Mouse (Mus musculus): ENCODE results near the gene Anks1.

The Anks1 gene

GRCm38 (mm10) chr17:28087430-28087829 lies 178.3 kb downstream of the Anks1 start:
- in situ Hi-C loops (cut with MboI, MseI) = no loop called here

- in situ Hi-C loops (cut with MboI, MseI) = no loop called here
These were observed 179.6 kb downstream of the Anks1 start for GRCm38 (mm10) chr17:28088718-28089117.

- in situ Hi-C loops (cut with MboI, MseI) = no loop called here
These were observed 183.2 kb downstream of the Anks1 start for GRCm38 (mm10) chr17:28092297-28092696.

- in situ Hi-C loops (cut with MboI, MseI) = no loop called here
These were observed 184.7 kb downstream of the Anks1 start for GRCm38 (mm10) chr17:28093837-28094236.

- in situ Hi-C loops (cut with MboI, MseI) = no loop called here
These were observed 187.3 kb downstream of the Anks1 start for GRCm38 (mm10) chr17:28096418-28096817.

- in situ Hi-C loops (cut with MboI, MseI) = no loop called here
These were observed 188.2 kb downstream of the Anks1 start for GRCm38 (mm10) chr17:28097308-28097707.

- in situ Hi-C loops (cut with MboI, MseI) = no loop called here
These were observed 190.0 kb downstream of the Anks1 start for GRCm38 (mm10) chr17:28099086-28099485.

- in situ Hi-C loops (cut with MboI, MseI) = no loop called here
These were observed 191.6 kb downstream of the Anks1 start for GRCm38 (mm10) chr17:28100669-28101068.

GRCm38 (mm10) chr17:28101284-28101887 lies 192.3 kb downstream of the Anks1 start:
- in situ Hi-C loops (cut with MboI, MseI) = no loop called here

GRCm38 (mm10) chr17:28101902-28102319 lies 192.8 kb downstream of the Anks1 start:
- in situ Hi-C loops (cut with MboI, MseI) = no loop called here

- in situ Hi-C loops (cut with MboI, MseI) = no loop called here
These were observed 195.3 kb downstream of the Anks1 start for GRCm38 (mm10) chr17:28104416-28104815.

- in situ Hi-C loops (cut with MboI, MseI) = no loop called here
These were observed 197.2 kb downstream of the Anks1 start for GRCm38 (mm10) chr17:28106352-28106751.

GRCm38 (mm10) chr17:28107275-28107674 lies 198.2 kb downstream of the Anks1 start:
- in situ Hi-C loops (cut with MboI, MseI) = no loop called here

- in situ Hi-C loops (cut with MboI, MseI) = no loop called here
These were observed 203.2 kb downstream of the Anks1 start for GRCm38 (mm10) chr17:28112266-28112665.
